Mouse (Mus musculus) testis, adult 2 months (tissue): ENCODE results near the gene Tnfrsf25.

Experiments used
- CTCF ChIP-seq: fragments of 200-500 bp; IDR thresholded peaks from 2 replicates; pipeline ENCODE4 v1.5.1; 2012; ENCODE audit warnings: low read depth, mild to moderate bottlenecking, inconsistent platforms, low read length, moderate library complexity; ENCODE audit not compliant: control insufficient read depth, insufficient read depth, insufficient replicate concordance
- POLR2A ChIP-seq: fragments of 200-500 bp; IDR thresholded peaks from 2 replicates; pipeline ENCODE4 v1.6.1; 2012; ENCODE audit warnings: low read depth, mild to moderate bottlenecking, inconsistent platforms, low read length, moderate library complexity; ENCODE audit not compliant: control insufficient read depth

GRCm38 (mm10) chr4:152128784-152129183 is 13.1 kb downstream of the Tnfrsf25 start:
- TF ChIP-seq CTCF, result no peak
- no peak for TF ChIP-seq POLR2A
